Mouse (Mus musculus) bone marrow, adult 2 months (tissue): Measurements from ENCODE around the gene Cops7a. TPM values are rescaled to one million over a fixed set of nuclear protein-coding genes. Genes with fewer than 3 reads are reported as not detected.

ENCODE experiments used
- H3K27ac ChIP-seq: fragments of 200-500 bp; 2 replicates; pipeline ENCODE4 v1.5.1; 2012; ENCODE audit warnings: low read depth, mild to moderate bottlenecking, control low read depth, inconsistent platforms, low read length; ENCODE audit not compliant: control insufficient read depth, poor library complexity, insufficient read depth
- H3K4me1 ChIP-seq: fragments of 200-500 bp; 2 replicates; pipeline ENCODE4 v1.6.1; 2011; ENCODE audit warnings: low read length; ENCODE audit not compliant: control insufficient read depth, insufficient read depth
- H3K4me3 ChIP-seq: fragments of 200-500 bp; replicated peaks from 2 replicates; pipeline ENCODE3; 2011; ENCODE audit warnings: mild to moderate bottlenecking, low read depth, low read length, control low read depth; ENCODE audit not compliant: control insufficient read depth
- CTCF ChIP-seq: fragments of 200-500 bp; IDR thresholded peaks from 2 replicates; pipeline ENCODE4 v1.5.1; 2011; ENCODE audit warnings: low read length, control low read depth; ENCODE audit not compliant: control insufficient read depth, insufficient read depth
- POLR2A ChIP-seq: fragments of 200-500 bp; IDR thresholded peaks from 2 replicates; pipeline ENCODE4 v1.6.1; 2011; ENCODE audit warnings: low read depth, mild to moderate bottlenecking, control low read depth, low read length, borderline replicate concordance; ENCODE audit not compliant: control insufficient read depth
- WGBS: fragments of 180-500 bp; shearing (Covaris S2); methylation state at CpG from one replicate; pipeline ENCODE4 v1.1.7; 2018; 5-methylcytosine and 5-hydroxymethylcytosine counted together
- polyA plus RNA-seq: library from polyadenylated mRNA; stranded (reverse); fragments of >200 nt; gene quantifications from 2 replicates; pipeline ENCODE4 v1.2.4, GENCODE M21; 2011; ENCODE audit warnings: low replicate concordance; ENCODE audit not compliant: missing spikeins, insufficient read depth, insufficient read length

The Cops7a gene
- polyA plus RNA-seq, 1 experiment = 33.0 TPM

DNA sequence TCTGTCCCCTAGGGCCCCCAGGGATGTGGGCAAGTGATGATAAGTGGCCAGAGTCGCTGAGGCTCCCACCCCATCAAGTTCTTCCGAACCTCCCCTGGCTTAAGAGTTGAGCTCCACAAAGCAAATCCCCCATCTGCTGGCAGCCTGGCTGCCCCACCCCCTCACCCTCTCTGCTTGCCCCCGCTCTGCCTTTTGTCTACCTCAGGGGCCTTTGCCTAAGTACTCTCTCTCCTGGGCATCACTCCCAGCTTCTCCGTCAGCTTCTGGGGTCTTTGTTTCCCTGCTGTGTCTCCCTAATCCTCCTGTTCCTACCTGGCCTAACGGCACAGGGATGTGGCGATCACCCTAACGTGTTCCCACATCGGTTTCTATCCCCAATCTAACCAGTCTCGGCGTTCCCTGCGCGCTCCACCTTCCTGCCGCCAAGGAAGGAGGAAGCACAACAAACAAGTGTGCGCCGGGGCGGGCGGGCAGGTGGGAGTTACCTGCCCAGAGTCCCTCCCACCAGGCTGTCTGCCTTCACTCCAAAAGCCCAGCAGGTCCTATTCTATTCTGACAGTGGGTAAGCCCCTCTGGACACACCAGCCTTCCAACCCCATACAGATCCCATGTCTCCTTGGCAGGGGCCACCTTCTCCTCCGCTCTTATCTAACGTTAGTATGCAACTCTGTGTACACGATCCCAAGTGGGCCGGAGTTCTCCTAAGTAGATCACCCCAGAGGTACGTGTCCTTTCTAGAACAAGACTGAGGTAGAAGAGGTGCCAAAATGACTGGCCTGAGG, 50.0 kb downstream of the Cops7a start:
- Histone ChIP-seq H3K4me1 (no peaks in the 10 kb centered on the region; the same call in 1 of the 2 replicates), H3K27ac (no peak overlapping the region), H3K4me3 (no peak overlapping the region)
- 80% methylated on average over 22 of the region's 22 CpGs for WGBS
- TF ChIP-seq POLR2A (no peak), CTCF (no peak)

DNA sequence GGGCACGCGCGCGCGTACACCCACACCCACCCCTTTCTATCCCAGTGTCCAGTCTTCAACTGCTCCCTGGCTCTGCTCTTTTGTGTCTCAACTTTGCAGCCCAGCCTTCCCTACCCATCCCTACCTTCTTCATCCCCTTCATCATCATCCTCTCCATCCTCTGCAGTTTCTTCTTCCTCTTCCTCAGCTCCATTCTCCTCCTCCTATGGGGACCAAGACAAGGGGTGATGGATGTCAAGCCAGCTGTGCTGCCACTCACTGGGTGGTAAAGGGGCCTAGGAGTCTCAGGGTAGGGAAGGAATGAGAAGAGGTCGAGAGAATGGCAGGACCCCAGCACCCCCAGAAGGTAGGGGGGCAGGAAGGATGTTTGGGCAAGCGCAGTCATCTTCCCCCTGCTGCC, 50.8 kb downstream of the Cops7a start:
- 85% methylated on average over 7 of the region's 7 CpGs for WGBS
- no peaks in the 10 kb centered on the region; the same call in 1 of the 2 replicates for H3K4me1 ChIP-seq

DNA sequence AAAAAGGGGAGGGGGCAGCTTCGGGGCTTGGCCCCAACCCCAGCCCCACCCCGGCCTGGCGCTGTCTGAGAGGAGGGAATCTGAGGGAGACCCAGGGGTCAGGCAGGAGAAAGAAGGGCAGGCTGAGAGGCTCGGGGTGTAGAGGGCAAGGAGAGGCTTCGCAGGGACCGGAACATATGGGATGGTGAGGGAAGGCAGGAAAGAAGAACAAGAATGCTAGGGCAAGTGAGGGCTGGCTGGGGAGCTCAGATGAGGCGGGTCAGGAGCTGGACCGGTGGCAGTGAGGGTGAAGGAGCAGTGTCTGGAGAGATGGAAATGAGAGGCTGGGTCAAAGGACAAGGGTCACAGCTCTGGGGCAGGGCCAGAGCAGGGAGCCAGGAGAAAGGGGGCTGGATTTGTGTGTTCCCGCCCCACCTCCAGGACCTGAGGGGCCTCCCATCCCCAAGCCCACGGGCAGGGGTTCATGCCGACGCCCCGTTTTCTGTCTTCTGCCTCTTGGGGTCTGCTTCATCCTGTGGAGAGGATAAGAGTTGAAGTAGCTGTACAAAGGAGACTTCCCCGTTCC, 51.5 kb downstream of the Cops7a start:
- Histone ChIP-seq H3K27ac (no peak overlapping the region), H3K4me1 (no peaks in the 10 kb centered on the region; the same call in none of the 2 replicates), H3K4me3 (no peak overlapping the region)
- whole genome bisulfite sequencing = 78% methylated on average over 14 of the region's 14 CpGs
- TF ChIP-seq CTCF = no peak
- TF ChIP-seq POLR2A = no peak

More for the DNA sequence above, 50.8 kb downstream of the Cops7a start:
- no peak for TF ChIP-seq POLR2A
- TF ChIP-seq CTCF = no peak
- Histone ChIP-seq H3K27ac (no peak overlapping the region), H3K4me3 (no peak overlapping the region)

DNA sequence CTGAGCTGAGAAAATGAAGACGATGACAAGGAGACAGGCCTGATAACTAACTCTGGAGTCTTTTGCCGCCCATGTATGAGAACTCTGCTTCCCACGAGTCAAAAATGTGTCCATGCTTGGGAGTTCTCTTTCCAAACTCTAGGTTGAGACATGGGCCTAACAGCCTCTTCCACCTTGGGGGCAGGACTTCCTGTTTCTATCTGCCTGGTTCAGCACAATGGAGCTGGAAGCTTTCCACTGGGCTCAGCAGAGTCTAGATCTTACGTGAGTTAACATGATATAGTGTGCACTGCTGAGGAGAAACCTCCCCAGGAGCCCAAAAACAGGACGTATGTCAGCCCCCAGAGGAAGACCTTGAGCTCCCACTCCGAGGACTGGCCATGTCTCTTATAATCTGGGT, 52.1 kb downstream of the Cops7a start:
- Histone ChIP-seq H3K4me1 (no peaks in the 10 kb centered on the region; the same call in none of the 2 replicates), H3K27ac (no peak overlapping the region)
- 34% methylated on average over 6 of the region's 6 CpGs for WGBS

DNA sequence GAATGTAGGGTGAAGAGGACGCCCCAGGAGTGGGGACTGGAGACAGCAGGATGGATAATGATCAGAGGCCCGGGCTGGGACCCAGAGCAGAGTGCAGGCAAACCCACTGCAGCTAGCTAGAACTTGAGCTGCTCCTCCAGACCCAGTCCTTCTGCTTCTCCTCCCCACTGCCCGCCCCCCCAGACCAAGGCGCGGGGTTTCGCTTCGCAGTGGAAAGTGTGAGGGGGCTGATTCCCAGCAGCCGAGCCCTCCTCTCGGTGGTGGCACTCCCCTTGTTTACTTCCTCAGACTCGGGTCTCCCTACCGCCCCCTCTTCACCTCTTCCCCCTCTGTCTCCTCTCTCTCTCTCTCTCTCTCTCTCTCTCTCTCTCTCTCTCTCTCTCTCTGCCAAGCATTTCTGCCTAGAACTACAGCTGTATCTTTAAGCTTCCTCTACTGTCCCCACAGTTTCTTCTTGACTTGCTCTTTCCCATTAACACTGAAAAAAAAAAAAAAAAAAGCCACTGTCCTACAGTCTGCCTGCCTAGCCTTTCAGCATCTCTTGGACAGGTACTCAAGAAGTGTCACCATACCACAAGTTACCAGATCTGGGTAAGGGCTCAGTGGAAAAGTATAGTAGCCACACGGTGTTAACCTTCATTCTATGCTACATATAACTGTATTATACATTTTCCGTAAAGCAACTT, 53.7 kb downstream of the Cops7a start, which contains the start of gene Lag3:
Lag3 (minus strand) TSS at position 173 of the 686 bp plus-strand sequence.
- WGBS = 14% methylated on average over 13 of the region's 13 CpGs
- Histone ChIP-seq H3K4me1 (peaks cover 2% of the 10 kb centered on the region), H3K4me3 (no peak within 1 kb of the TSS), H3K27ac (no peak within 1 kb of the TSS)
- no peak for TF ChIP-seq POLR2A
- no peak for TF ChIP-seq CTCF

More for the DNA sequence above, 52.1 kb downstream of the Cops7a start:
- TF ChIP-seq CTCF = no peak
- TF ChIP-seq POLR2A = no peak
- H3K4me3 ChIP-seq = no peak overlapping the region

DNA sequence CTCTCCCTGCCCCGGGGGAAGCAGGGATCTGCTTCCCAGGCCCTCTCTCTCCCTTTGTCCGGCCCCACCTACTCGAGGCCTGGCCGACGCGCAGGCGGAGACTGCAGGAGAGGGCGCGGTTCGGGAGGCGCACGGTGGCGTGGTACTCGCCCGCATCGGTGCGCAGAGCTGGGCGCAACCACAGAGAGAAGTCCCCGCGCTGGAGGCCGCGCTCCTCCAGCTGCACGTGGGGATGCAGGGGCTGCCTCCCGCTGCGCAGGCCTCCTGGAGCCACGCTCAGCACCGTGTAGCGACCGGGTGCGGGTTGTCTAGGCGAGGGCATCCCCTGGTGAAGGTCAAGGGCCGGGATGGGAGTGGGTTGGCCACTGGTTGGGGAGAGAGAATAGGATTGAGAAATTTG, 55.3 kb downstream of the Cops7a start:
- TF ChIP-seq POLR2A = no peak
- TF ChIP-seq CTCF = no peak
- H3K4me1 ChIP-seq = peaks cover 2% of the 10 kb centered on the region
- 11% methylated on average over 32 of the region's 32 CpGs for WGBS
- no peak overlapping the region for H3K4me3 ChIP-seq
- H3K27ac ChIP-seq = no peak overlapping the region

Other genes starting within 250 kb of the Cops7a start
- 239 and 439 TPM in 2 replicates for gene Ptpn6, start 226.8 kb downstream of the Cops7a start, polyA plus RNA-seq
- 138 and 208 TPM in 2 replicates for gene Grcc10, start 224.2 kb downstream of the Cops7a start, polyA plus RNA-seq
- gene Gm45234, start 209.5 kb downstream of the Cops7a start, polyA plus RNA-seq = not detected in 2 replicates
- 11.3 and 19.1 TPM in 2 replicates for gene Atn1, start 209.0 kb downstream of the Cops7a start, polyA plus RNA-seq
- gene Eno2, start 195.9 kb downstream of the Cops7a start, polyA plus RNA-seq = 0.68 and 1.4 TPM in 2 replicates
- not detected in 2 replicates for gene Lrrc23, start 185.8 kb downstream of the Cops7a start, polyA plus RNA-seq
- 4.9 and 7.3 TPM in 2 replicates for gene Spsb2, start 156.9 kb downstream of the Cops7a start, polyA plus RNA-seq
- gene Tpi1, start 151.2 kb downstream of the Cops7a start, polyA plus RNA-seq = 97.5 and 152 TPM in 2 replicates
- 44.1 and 53.9 TPM in 2 replicates for gene Usp5, start 136.1 kb downstream of the Cops7a start, polyA plus RNA-seq
- 131 and 148 TPM in 2 replicates for gene Cdca3, start 136.0 kb downstream of the Cops7a start, polyA plus RNA-seq
- 3.3 TPM in 1 of 2 replicates, not detected in the other for gene Gnb3, start 125.3 kb downstream of the Cops7a start, polyA plus RNA-seq
- gene P3h3, start 107.8 kb downstream of the Cops7a start, polyA plus RNA-seq = 0.59 and 2.7 TPM in 2 replicates
- 0.56 and 2.4 TPM in 2 replicates for gene Gpr162, start 101.6 kb downstream of the Cops7a start, polyA plus RNA-seq
- 3.5 and 3.6 TPM in 2 replicates for gene Cd4, start 77.3 kb downstream of the Cops7a start, polyA plus RNA-seq
- gene Lag3, start 53.8 kb downstream of the Cops7a start, polyA plus RNA-seq = 2.9 and 7.6 TPM in 2 replicates
- gene Ptms, start 45.4 kb downstream of the Cops7a start, polyA plus RNA-seq = 157 and 192 TPM in 2 replicates
- 45.8 and 74.0 TPM in 2 replicates for gene Mlf2, start 34.2 kb downstream of the Cops7a start, polyA plus RNA-seq
- 3.4 TPM in 1 of 2 replicates, not detected in the other for gene Pianp, start 31.2 kb upstream of the Cops7a start, polyA plus RNA-seq
- 26.2 and 46.0 TPM in 2 replicates for gene Zfp384, start 43.6 kb upstream of the Cops7a start, polyA plus RNA-seq
- gene Ing4, start 74.2 kb upstream of the Cops7a start, polyA plus RNA-seq = 19.6 and 42.0 TPM in 2 replicates
- 24.3 and 45.9 TPM in 2 replicates for gene Acrbp, start 84.2 kb upstream of the Cops7a start, polyA plus RNA-seq
- gene Lpar5, start 102.4 kb upstream of the Cops7a start, polyA plus RNA-seq = not detected in 2 replicates
- gene Chd4, start 130.4 kb upstream of the Cops7a start, polyA plus RNA-seq = 66.8 and 106 TPM in 2 replicates
- gene Nop2, start 166.4 kb upstream of the Cops7a start, polyA plus RNA-seq = 12.5 and 25.7 TPM in 2 replicates
- gene Iffo1, start 179.7 kb upstream of the Cops7a start, polyA plus RNA-seq = 21.0 and 39.0 TPM in 2 replicates
- 40.4 and 98.2 TPM in 2 replicates for gene Gapdh, start 200.9 kb upstream of the Cops7a start, polyA plus RNA-seq
- gene Ncapd2, start 226.2 kb upstream of the Cops7a start, polyA plus RNA-seq = 314 and 361 TPM in 2 replicates
- 153 and 193 TPM in 2 replicates for gene Mrpl51, start 226.3 kb upstream of the Cops7a start, polyA plus RNA-seq